19 mouse cellular contexts compared by ENCODE assay signal in genomic region chr12:43920396-43920795, GRCm38 (mm10).
"Had no signal": no experiment of that assay in that cellular context is flagged by ENCODE, and none has a peak within 500 bp of the region (broad histone marks: within the 10 kb centered on the region; RNA-seq: fewer than 3 reads in every experiment).

No protein-coding gene starts in this region.

- DNase-seq: kidney, postnatal 25 days; layer of hippocampus, adult 9-11 months; layer of hippocampus, postnatal 36 days; left cerebral cortex, postnatal 4 days; liver, postnatal 0 days; lung, embryonic 14.5 days; thymus, adult 18-20 months; thymus, postnatal 36 days had no signal

- H3K4me2 ChIP-seq: limb, embryonic 12.5 days; limb, embryonic 15.5 days; liver, embryonic 11.5 days; lung, embryonic 14.5 days; midbrain, embryonic 12.5 days had no signal

- ATAC-seq: liver, postnatal 0 days; lung, postnatal 0 days; midbrain, embryonic 16.5 days had no signal

- H3K27me3 ChIP-seq: limb, embryonic 12.5 days; limb, embryonic 15.5 days; midbrain, embryonic 12.5 days had no signal

- H3K9me3 ChIP-seq: limb, embryonic 12.5 days; limb, embryonic 15.5 days; midbrain, embryonic 12.5 days had no signal

- H3K9ac ChIP-seq: limb, embryonic 12.5 days; limb, embryonic 15.5 days; liver, embryonic 14.5 days; liver, postnatal 0 days; lung, embryonic 14.5 days; midbrain, embryonic 12.5 days had no signal

- H3K27ac ChIP-seq: kidney, postnatal 0 days; layer of hippocampus, adult 2 months; left cerebral cortex, adult 2 months; limb, embryonic 12.5 days; limb, embryonic 15.5 days; liver, embryonic 14.5 days; macrophage; midbrain, embryonic 12.5 days had no signal

- H3K36me3 ChIP-seq: limb, embryonic 12.5 days; limb, embryonic 15.5 days; midbrain, embryonic 12.5 days had no signal

- H3K4me3 ChIP-seq: layer of hippocampus, adult 2 months; left cerebral cortex, adult 2 months; limb, embryonic 12.5 days; limb, embryonic 15.5 days; midbrain, embryonic 12.5 days had no signal

- H3K4me1 ChIP-seq: limb, embryonic 12.5 days; limb, embryonic 15.5 days; midbrain, embryonic 12.5 days had no signal
